Mouse (Mus musculus): ENCODE results near the gene Cavin4.

GRCm38 (mm10) chr4:48634058-48634457, 29.3 kb upstream of the Cavin4 start:
- TF ChIP-seq CTCF (IDR thresholded peaks at IDR 0.05; ENCODE audit: low read depth, low read length) (no peak), GATA1 (IDR thresholded peaks at IDR 0.05; ENCODE audit: borderline replicate concordance, low read length) (no peak), POLR2AphosphoS5 (IDR thresholded peaks at IDR 0.05; ENCODE audit: insufficient replicate concordance, low read depth, low read length) (no peak)

Measured in G1E (cell line).